Comparison of ENCODE assay signal across 8 mouse cellular contexts in the genomic region with DNA sequence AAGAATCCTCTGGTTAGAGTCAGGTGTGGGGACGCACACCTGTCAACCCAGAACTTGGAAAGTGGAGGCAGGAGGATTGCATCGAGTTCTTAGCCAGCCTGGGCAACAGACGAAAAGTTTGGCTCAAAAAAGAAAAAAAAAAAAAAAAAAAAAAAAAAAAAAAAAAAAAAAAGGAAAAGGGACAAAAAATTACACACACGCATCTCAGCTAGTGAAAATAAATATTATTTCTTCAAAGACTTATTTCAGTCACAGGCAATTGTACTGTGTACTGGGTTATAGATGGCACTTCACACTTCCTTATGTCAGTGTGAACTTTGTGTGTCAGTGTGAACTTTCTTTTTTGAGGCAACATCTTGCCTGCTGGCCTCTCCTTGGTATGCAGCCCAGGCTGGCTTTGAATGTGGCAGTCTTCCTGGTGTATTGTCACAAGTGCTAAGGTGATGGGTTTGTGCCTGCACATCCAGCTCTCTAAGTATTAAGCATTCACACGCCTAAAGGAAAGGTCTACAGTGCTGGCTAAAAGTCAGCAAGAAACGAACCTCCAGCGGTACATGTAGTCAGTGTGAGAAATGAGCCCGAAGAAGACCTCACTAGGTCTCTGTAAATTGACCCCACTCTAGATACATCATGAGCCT. TPM values are rescaled to one million over a fixed set of nuclear protein-coding genes. Genes with fewer than 3 reads are reported as not detected.
DNase-seq lines count a peak whose midpoint lies in the region; ATAC-seq and TF ChIP-seq lines count a peak whose summit lies in the region.

No protein-coding gene starts in this region.

- H3K4me1 ChIP-seq in heart, embryonic 13.5 days: peaks cover 13% of the 10 kb centered on the region
- no peaks in the 10 kb centered on the region for H3K4me1 ChIP-seq in ES-Bruce4 (ENCODE audit: control insufficient read depth, insufficient read depth, low read length)
- peaks cover 20% of the 10 kb centered on the region for H3K4me1 ChIP-seq in forebrain, embryonic 15.5 days

- H3K27me3 ChIP-seq in heart, embryonic 13.5 days (replicated peaks): no peaks in the 10 kb centered on the region; the same call in 1 of the 2 replicates
- H3K27me3 ChIP-seq in ES-Bruce4 (ENCODE audit: control insufficient read depth, insufficient read depth, low read length, poor library complexity, severe bottlenecking): no peaks in the 10 kb centered on the region
- no peaks in the 10 kb centered on the region for H3K27me3 ChIP-seq in forebrain, embryonic 15.5 days

- H3K4me3 ChIP-seq in heart, embryonic 13.5 days: peak overlapping the region; percentile 93
- H3K4me3 ChIP-seq in ES-Bruce4 (ENCODE audit: low read depth, low read length) (peak overlapping the region; percentile 77), macrophage (ENCODE audit: inconsistent target) (peak overlapping the region; percentile 52)
- H3K4me3 ChIP-seq in forebrain, embryonic 15.5 days: peak overlapping the region; percentile 84

- TF ChIP-seq POLR2A in ES-Bruce4 (IDR thresholded peaks at IDR 0.05; ENCODE audit: insufficient read depth, low read length): no peak

- peak overlapping the region; percentile 91; the same call in 1 of the 2 replicates for H3K27ac ChIP-seq in heart, embryonic 13.5 days (replicated peaks)
- H3K27ac ChIP-seq in ES-Bruce4 (ENCODE audit: insufficient read depth, low read length) (no peak overlapping the region), macrophage (0 out of 2 replicates have a peak overlapping the region, but pooled peaks have one; percentile 13)
- H3K27ac ChIP-seq in forebrain, embryonic 15.5 days (replicated peaks): peak overlapping the region; percentile 98; the same call in 1 of the 2 replicates

- H3K36me3 ChIP-seq in heart, embryonic 13.5 days: peaks cover 12% of the 10 kb centered on the region
- H3K36me3 ChIP-seq in ES-Bruce4 (ENCODE audit: control insufficient read depth, insufficient read depth, low read length, poor library complexity, severe bottlenecking): peaks cover 5% of the 10 kb centered on the region; the same call in 1 of the 2 replicates
- peaks cover 8% of the 10 kb centered on the region; the same call in 1 of the 2 replicates for H3K36me3 ChIP-seq in forebrain, embryonic 15.5 days
- no peaks in the 10 kb centered on the region for H3K36me3 ChIP-seq in macrophage (ENCODE audit: inconsistent target)

- 47% methylated on average over 8 of the region's 8 CpGs for WGBS in heart, embryonic 13.5 days
- 51% methylated on average over 8 of the region's 8 CpGs for WGBS in forebrain, embryonic 15.5 days
- WGBS in macrophage (ENCODE audit: missing documents): 50% methylated on average over 7 of the region's 8 CpGs

- no peak for DNase-seq in heart, adult 11 months
- DNase-seq in layer of hippocampus, postnatal 36 days: no peak
- no peak for DNase-seq in layer of hippocampus, adult 18-20 months (ENCODE audit: low spot score in 2 of 2)
- no peak for DNase-seq in retina, postnatal 1 day

- H3K4me2 ChIP-seq in heart, embryonic 13.5 days: peak overlapping the region; percentile 83
- H3K4me2 ChIP-seq in forebrain, embryonic 15.5 days (replicated peaks): peak overlapping the region; percentile 84

- H3K79me2 ChIP-seq in macrophage (ENCODE audit: inconsistent target): peaks cover 24% of the 10 kb centered on the region

- H3K9ac ChIP-seq in heart, embryonic 13.5 days: peak overlapping the region; percentile 91
- H3K9ac ChIP-seq in ES-Bruce4 (ENCODE audit: low read depth, poor library complexity, severe bottlenecking): 0 out of 2 replicates have a peak overlapping the region, but pooled peaks have one; percentile 12
- peak overlapping the region; percentile 75 for H3K9ac ChIP-seq in forebrain, embryonic 15.5 days (replicated peaks)

- ATAC-seq in heart, embryonic 13.5 days (ENCODE audit: extremely low read depth, insufficient number of reproducible peaks, low FRiP score, low TSS enrichment): no peak
- no peak for ATAC-seq in forebrain, embryonic 15.5 days (replicated peaks)

- no peak for TF ChIP-seq CTCF in ES-Bruce4 (IDR thresholded peaks at IDR 0.05; ENCODE audit: low read depth, low read length)

- peaks cover 6% of the 10 kb centered on the region; the same call in 1 of the 2 replicates for H3K9me3 ChIP-seq in heart, embryonic 13.5 days
- H3K9me3 ChIP-seq in ES-Bruce4 (replicated peaks; ENCODE audit: control insufficient read depth, insufficient read depth, low read length, poor library complexity, severe bottlenecking): no peaks in the 10 kb centered on the region
- no peaks in the 10 kb centered on the region for H3K9me3 ChIP-seq in forebrain, embryonic 15.5 days

- no peak for TF ChIP-seq EP300 in ES-Bruce4 (IDR thresholded peaks at IDR 0.05; ENCODE audit: insufficient read depth, low read depth, low read length)

RNA-seq across cellular contexts. Expression of a gene that starts 0.7 kb away (rescaled TPM):
- 16.5 and 18.1 TPM in 2 replicates for polyA plus RNA-seq in heart, embryonic 13.5 days (2015; fragmentation: Nextera tagmentation; extraction: Ambion mirVana)
- polyA plus RNA-seq in ES-Bruce4 (2011; ENCODE audit: insufficient read depth, insufficient read length, low read depth, missing spikeins) (49.6 and 57.2 TPM in 2 replicates), macrophage (2018) (7.0 to 8.0 TPM (median 7.1 TPM) in 3 replicates)
- 44.2 and 44.9 TPM in 2 replicates for polyA plus RNA-seq in forebrain, embryonic 15.5 days (2015; fragmentation: Nextera tagmentation; extraction: Ambion mirVana)
- 100 to 1,000 TPM in 12 of 26 experiments, 10 to 100 TPM in 13, 1 to 10 TPM in 1; 9.9 to 146 (median 94.4) TPM for total RNA-seq in macrophage (2018; cell fraction: chromatin; rRNA removed)
- total RNA-seq in macrophage (2018; cell fraction: cytosol; rRNA removed): 10 to 100 TPM in 10 of 26 experiments, 1 to 10 TPM in 16; 4.9 to 12.5 (median 9.6) TPM
- total RNA-seq in macrophage (2018; cell fraction: nucleus; rRNA removed): 10 to 100 TPM in 24 of 26 experiments, 1 to 10 TPM in 2; 8.0 to 85.6 (median 46.4) TPM
- total RNA-seq in layer of hippocampus, postnatal 36 days (2021): 100 to 1,000 TPM in 1 of 2 experiments, 10 to 100 TPM in 1; 97.8 to 114 TPM
- total RNA-seq in layer of hippocampus, adult 18-20 months (2021): 10 to 100 TPM; 85.2 to 88.4 TPM

Comparison
In these comparisons a context has a peak if more than half of its experiments do, and no peak if none do; other contexts are left out.
1. H3K9ac ChIP-seq: peak in every context shown above with its lines; median percentile 91 in heart, embryonic 13.5 days; 75 in forebrain, embryonic 15.5 days; 12 in ES-Bruce4.